Mouse (Mus musculus): ENCODE results near the gene Slc44a3. TPM values are rescaled to one million over a fixed set of nuclear protein-coding genes. Genes with fewer than 3 reads are reported as not detected.

Gene Slc44a3
- polyA plus RNA-seq, 1 experiment, result 5.1 TPM

DNA sequence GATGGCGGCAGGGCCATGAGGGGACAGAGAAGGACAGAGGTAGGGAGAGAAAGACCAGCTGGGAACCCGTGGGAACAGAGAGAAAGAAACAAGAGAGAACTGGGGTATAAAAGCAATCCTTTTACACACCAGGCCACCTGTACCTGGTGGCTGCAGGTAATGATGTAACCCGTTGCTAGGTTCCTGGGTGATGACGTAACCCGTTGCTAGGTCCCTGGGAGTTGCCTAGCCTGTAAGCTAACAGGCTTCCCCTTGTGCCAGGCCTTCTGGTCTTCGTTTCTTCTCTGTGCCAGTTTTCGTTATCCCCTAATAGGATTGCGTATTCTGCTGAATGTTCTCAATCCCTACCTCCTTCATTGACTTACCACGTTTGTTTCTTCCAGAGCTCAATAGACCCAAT is 36.8 kb upstream of the Slc44a3 start:
- Histone ChIP-seq H3K27me3 (ENCODE audit: control insufficient read depth, insufficient read depth, low read length, poor library complexity, severe bottlenecking) (no peaks in the 10 kb centered on the region), H3K9ac (ENCODE audit: low read depth, poor library complexity, severe bottlenecking) (no peak overlapping the region), H3K36me3 (ENCODE audit: control insufficient read depth, insufficient read depth, low read length, poor library complexity, severe bottlenecking) (no peaks in the 10 kb centered on the region), H3K27ac (ENCODE audit: insufficient read depth, low read length) (no peak overlapping the region), H3K4me3 (ENCODE audit: low read depth, low read length) (no peak overlapping the region), H3K4me1 (ENCODE audit: control insufficient read depth, insufficient read depth, low read length) (no peaks in the 10 kb centered on the region), H3K9me3 (replicated peaks; ENCODE audit: control insufficient read depth, insufficient read depth, low read length, poor library complexity, severe bottlenecking) (peaks cover 3% of the 10 kb centered on the region; the same call in 1 of the 2 replicates)
- TF ChIP-seq EP300 (IDR thresholded peaks at IDR 0.05; ENCODE audit: insufficient read depth, low read depth, low read length) (no peak), CTCF (IDR thresholded peaks at IDR 0.05; ENCODE audit: low read depth, low read length) (no peak), POLR2A (IDR thresholded peaks at IDR 0.05; ENCODE audit: insufficient read depth, low read length) (no peak)

DNA sequence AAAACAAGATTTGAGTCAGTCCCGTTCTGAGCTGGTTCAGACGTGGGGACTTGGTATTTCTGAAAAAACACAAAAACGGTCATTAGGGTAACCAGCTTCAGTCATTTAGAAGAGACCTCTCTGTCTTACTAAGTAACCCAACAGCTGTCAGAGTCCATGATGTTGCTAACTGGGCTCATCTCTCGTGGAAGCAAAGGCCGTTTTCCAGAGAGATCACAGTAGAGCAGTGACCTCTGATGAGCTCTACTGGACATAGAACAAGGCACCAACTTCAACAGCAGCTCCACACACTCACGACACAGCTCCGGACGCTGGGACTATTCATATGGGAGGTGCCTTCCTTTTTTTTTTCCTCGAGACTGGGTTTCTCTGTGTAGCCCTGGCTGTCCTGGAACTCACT is 35.7 kb upstream of the Slc44a3 start:
- Histone ChIP-seq H3K9ac (ENCODE audit: low read depth, poor library complexity, severe bottlenecking) (no peak overlapping the region), H3K9me3 (replicated peaks; ENCODE audit: control insufficient read depth, insufficient read depth, low read length, poor library complexity, severe bottlenecking) (no peaks in the 10 kb centered on the region), H3K4me3 (ENCODE audit: low read depth, low read length) (no peak overlapping the region), H3K36me3 (ENCODE audit: control insufficient read depth, insufficient read depth, low read length, poor library complexity, severe bottlenecking) (no peaks in the 10 kb centered on the region), H3K27ac (ENCODE audit: insufficient read depth, low read length) (no peak overlapping the region), H3K27me3 (ENCODE audit: control insufficient read depth, insufficient read depth, low read length, poor library complexity, severe bottlenecking) (no peaks in the 10 kb centered on the region), H3K4me1 (ENCODE audit: control insufficient read depth, insufficient read depth, low read length) (no peaks in the 10 kb centered on the region)
- TF ChIP-seq EP300 (IDR thresholded peaks at IDR 0.05; ENCODE audit: insufficient read depth, low read depth, low read length) (no peak), CTCF (IDR thresholded peaks at IDR 0.05; ENCODE audit: low read depth, low read length) (no peak), POLR2A (IDR thresholded peaks at IDR 0.05; ENCODE audit: insufficient read depth, low read length) (no peak)

DNA sequence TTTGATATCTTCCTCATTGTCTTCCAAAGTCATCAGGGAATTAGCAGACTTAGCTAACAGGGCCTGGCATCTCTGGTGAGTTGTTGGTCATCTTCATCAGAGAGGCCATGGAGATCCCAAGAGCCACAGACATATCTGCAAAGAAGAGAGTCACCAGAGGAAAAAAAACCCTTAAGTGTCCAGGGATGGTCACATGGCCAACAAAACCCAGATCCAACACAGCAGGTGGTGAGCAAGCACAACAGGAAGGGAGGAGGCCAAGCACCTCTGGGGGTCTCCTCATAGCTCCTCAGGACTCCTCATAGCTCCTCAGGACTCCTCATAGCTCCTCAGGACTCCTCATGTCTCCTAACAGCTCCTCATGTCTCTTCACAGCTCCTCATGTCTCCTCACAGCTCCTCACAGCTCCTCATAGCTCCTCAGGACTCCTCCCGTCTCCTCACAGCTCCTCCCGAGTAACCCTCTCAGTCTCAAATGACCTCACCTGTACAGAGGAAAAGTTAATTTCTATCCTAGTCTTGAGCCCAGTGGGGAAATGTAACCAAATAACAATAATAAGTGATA is 35.2 kb upstream of the Slc44a3 start:
- Histone ChIP-seq H3K9me3 (replicated peaks; ENCODE audit: control insufficient read depth, insufficient read depth, low read length, poor library complexity, severe bottlenecking) (no peaks in the 10 kb centered on the region), H3K27me3 (ENCODE audit: control insufficient read depth, insufficient read depth, low read length, poor library complexity, severe bottlenecking) (no peaks in the 10 kb centered on the region), H3K9ac (ENCODE audit: low read depth, poor library complexity, severe bottlenecking) (no peak overlapping the region), H3K4me1 (ENCODE audit: control insufficient read depth, insufficient read depth, low read length) (no peaks in the 10 kb centered on the region), H3K27ac (ENCODE audit: insufficient read depth, low read length) (no peak overlapping the region), H3K36me3 (ENCODE audit: control insufficient read depth, insufficient read depth, low read length, poor library complexity, severe bottlenecking) (no peaks in the 10 kb centered on the region), H3K4me3 (ENCODE audit: low read depth, low read length) (no peak overlapping the region)
- TF ChIP-seq POLR2A (IDR thresholded peaks at IDR 0.05; ENCODE audit: insufficient read depth, low read length) (no peak), EP300 (IDR thresholded peaks at IDR 0.05; ENCODE audit: insufficient read depth, low read depth, low read length) (no peak), CTCF (IDR thresholded peaks at IDR 0.05; ENCODE audit: low read depth, low read length) (no peak)

DNA sequence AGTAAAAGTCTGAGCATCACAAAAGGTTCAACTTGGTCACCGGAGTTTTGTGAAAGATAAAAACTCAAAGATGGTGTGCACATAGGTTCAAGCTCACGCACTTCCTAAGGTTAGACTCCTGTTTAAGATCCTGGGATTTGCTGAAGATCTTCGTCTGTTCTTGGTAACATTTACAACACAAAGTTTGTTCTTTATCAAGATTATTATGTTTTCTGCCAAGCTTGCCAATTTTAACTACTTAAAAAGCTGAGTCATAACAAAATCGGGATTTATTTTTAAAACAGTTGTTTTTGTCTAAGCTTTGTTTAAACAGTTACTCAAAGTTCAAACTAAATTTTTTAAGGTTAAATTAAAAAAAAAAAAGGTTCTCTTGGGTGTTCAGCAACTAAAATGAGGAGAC is 34.7 kb upstream of the Slc44a3 start:
- H3K27ac ChIP-seq (ENCODE audit: insufficient read depth, low read length), result no peak overlapping the region

DNA sequence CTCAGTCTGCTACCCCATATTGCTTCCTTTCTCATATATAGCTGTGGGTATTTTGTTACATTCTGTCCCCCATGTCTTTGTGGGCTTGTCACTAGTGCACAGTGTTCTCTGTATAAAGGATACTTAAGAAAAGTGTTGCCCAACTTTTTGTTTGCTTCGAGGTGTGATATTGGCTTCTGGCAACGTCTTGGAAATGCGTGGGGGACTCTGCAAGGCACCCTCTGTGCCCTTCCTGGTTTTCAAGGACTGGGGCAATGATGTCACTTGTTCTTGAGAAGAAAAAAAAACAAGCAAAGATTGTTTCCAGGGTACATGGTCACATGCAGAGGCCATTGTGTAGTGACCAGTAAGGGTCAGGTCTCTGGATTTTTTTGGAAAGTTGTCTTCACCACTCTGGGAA is 29.6 kb upstream of the Slc44a3 start:
- Histone ChIP-seq H3K9ac (ENCODE audit: low read depth, poor library complexity, severe bottlenecking) (no peak overlapping the region), H3K4me1 (ENCODE audit: control insufficient read depth, insufficient read depth, low read length) (peaks cover 5% of the 10 kb centered on the region), H3K27ac (ENCODE audit: insufficient read depth, low read length) (no peak overlapping the region), H3K36me3 (ENCODE audit: control insufficient read depth, insufficient read depth, low read length, poor library complexity, severe bottlenecking) (no peaks in the 10 kb centered on the region), H3K27me3 (ENCODE audit: control insufficient read depth, insufficient read depth, low read length, poor library complexity, severe bottlenecking) (no peaks in the 10 kb centered on the region), H3K9me3 (replicated peaks; ENCODE audit: control insufficient read depth, insufficient read depth, low read length, poor library complexity, severe bottlenecking) (no peaks in the 10 kb centered on the region), H3K4me3 (ENCODE audit: low read depth, low read length) (no peak overlapping the region)
- no peak for TF ChIP-seq EP300 (IDR thresholded peaks at IDR 0.05; ENCODE audit: insufficient read depth, low read depth, low read length)
- TF ChIP-seq POLR2A (IDR thresholded peaks at IDR 0.05; ENCODE audit: insufficient read depth, low read length), result no peak
- no peak for TF ChIP-seq CTCF (IDR thresholded peaks at IDR 0.05; ENCODE audit: low read depth, low read length)

More for the DNA sequence above, 34.7 kb upstream of the Slc44a3 start:
- TF ChIP-seq EP300 (IDR thresholded peaks at IDR 0.05; ENCODE audit: insufficient read depth, low read depth, low read length) (no peak), POLR2A (IDR thresholded peaks at IDR 0.05; ENCODE audit: insufficient read depth, low read length) (no peak), CTCF (IDR thresholded peaks at IDR 0.05; ENCODE audit: low read depth, low read length) (no peak)
- no peaks in the 10 kb centered on the region for H3K36me3 ChIP-seq (ENCODE audit: control insufficient read depth, insufficient read depth, low read length, poor library complexity, severe bottlenecking)
- no peaks in the 10 kb centered on the region for H3K9me3 ChIP-seq (replicated peaks; ENCODE audit: control insufficient read depth, insufficient read depth, low read length, poor library complexity, severe bottlenecking)
- H3K4me1 ChIP-seq (ENCODE audit: control insufficient read depth, insufficient read depth, low read length), result no peaks in the 10 kb centered on the region
- no peak overlapping the region for H3K9ac ChIP-seq (ENCODE audit: low read depth, poor library complexity, severe bottlenecking)
- no peak overlapping the region for H3K4me3 ChIP-seq (ENCODE audit: low read depth, low read length)
- H3K27me3 ChIP-seq (ENCODE audit: control insufficient read depth, insufficient read depth, low read length, poor library complexity, severe bottlenecking), result no peaks in the 10 kb centered on the region

DNA sequence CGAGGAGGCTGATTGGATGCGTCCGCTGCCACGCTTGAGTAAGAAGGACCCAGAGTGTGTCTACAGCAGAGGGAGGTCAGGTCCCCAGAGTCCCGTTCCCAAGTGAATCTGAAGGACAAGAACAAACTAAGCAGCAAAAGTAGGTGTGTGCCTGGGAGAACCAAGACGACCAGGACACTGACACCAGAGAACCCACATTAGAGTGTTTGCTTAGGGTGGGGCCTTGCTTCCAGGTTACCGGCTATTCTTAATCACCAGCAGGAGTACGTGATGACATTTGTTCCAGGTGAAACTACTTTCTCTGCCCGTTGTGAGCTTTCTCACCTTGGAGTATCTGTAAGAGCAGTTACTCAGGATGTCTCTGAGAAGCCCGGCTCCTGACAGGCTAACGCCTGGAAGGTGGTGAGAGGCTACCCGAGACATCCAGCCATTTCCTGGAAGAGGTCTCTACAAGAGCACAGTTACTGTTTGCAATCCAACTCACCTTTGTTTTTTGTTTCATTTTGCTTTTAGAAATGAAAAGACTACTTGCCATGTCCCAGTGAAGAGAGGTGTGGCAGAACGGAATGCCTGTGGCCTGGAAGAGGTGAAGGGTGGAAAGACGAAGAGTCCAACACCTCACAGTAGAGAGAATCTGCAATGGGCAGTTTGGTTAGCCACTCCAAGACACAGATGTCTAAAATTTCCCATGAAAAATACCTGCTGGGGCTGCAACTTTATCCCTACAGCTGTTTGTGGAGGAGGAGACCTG is 28.1 kb upstream of the Slc44a3 start:
- TF ChIP-seq EP300 (IDR thresholded peaks at IDR 0.05; ENCODE audit: insufficient read depth, low read depth, low read length), result no peak
- no peak for TF ChIP-seq CTCF (IDR thresholded peaks at IDR 0.05; ENCODE audit: low read depth, low read length)
- no peak for TF ChIP-seq POLR2A (IDR thresholded peaks at IDR 0.05; ENCODE audit: insufficient read depth, low read length)
- peak overlapping the region; percentile 90 for H3K27ac ChIP-seq (ENCODE audit: insufficient read depth, low read length)
- H3K27me3 ChIP-seq (ENCODE audit: control insufficient read depth, insufficient read depth, low read length, poor library complexity, severe bottlenecking), result no peaks in the 10 kb centered on the region
- H3K9me3 ChIP-seq (replicated peaks; ENCODE audit: control insufficient read depth, insufficient read depth, low read length, poor library complexity, severe bottlenecking), result no peaks in the 10 kb centered on the region
- peaks cover 7% of the 10 kb centered on the region for H3K4me1 ChIP-seq (ENCODE audit: control insufficient read depth, insufficient read depth, low read length)
- no peaks in the 10 kb centered on the region for H3K36me3 ChIP-seq (ENCODE audit: control insufficient read depth, insufficient read depth, low read length, poor library complexity, severe bottlenecking)
- no peak overlapping the region for H3K4me3 ChIP-seq (ENCODE audit: low read depth, low read length)
- no peak overlapping the region for H3K9ac ChIP-seq (ENCODE audit: low read depth, poor library complexity, severe bottlenecking)
